Mouse (Mus musculus) limb, embryonic 14.5 days (tissue): ENCODE results near the gene Larp1b. TPM values are rescaled to one million over a fixed set of nuclear protein-coding genes. Genes with fewer than 3 reads are reported as not detected.

Experiments used
- ATAC-seq: fragments of 200-750 bp; cut with Nextera tagmentation; 2 replicates; pipeline ENCODE4 v1.8.0; 2017; ENCODE audit warnings: low read depth, moderate number of reproducible peaks, moderate TSS enrichment; ENCODE audit not compliant: low FRiP score
- DNase-seq: peaks from one replicate; pipeline ENCODE4 v3.0.0-alpha.2; 2015; ENCODE audit warnings: low spot score
- H3K27ac ChIP-seq: fragments of 300-500 bp; sonication (generic); replicated peaks from 2 replicates; pipeline ENCODE4 v1.5.1; 2014; ENCODE audit warnings: low read depth, mild to moderate bottlenecking, low read length, moderate library complexity, mixed read lengths
- H3K27me3 ChIP-seq: fragments of 300-500 bp; sonication (generic); 2 replicates; pipeline ENCODE4 v1.6.1; 2014; ENCODE audit warnings: low read length, mixed read lengths; ENCODE audit not compliant: control insufficient read depth, insufficient read depth
- H3K36me3 ChIP-seq: fragments of 300-500 bp; sonication (generic); 2 replicates; pipeline ENCODE4 v1.6.1; 2014; ENCODE audit warnings: mild to moderate bottlenecking, low read length, moderate library complexity, mixed read lengths; ENCODE audit not compliant: control insufficient read depth, insufficient read depth
- H3K4me1 ChIP-seq: fragments of 300-500 bp; sonication (generic); 2 replicates; pipeline ENCODE4 v1.6.1; 2014; ENCODE audit warnings: antibody characterized with exemption, low read length, mixed read lengths; ENCODE audit not compliant: control insufficient read depth, insufficient read depth
- H3K4me2 ChIP-seq: fragments of 300-500 bp; sonication (generic); replicated peaks from 2 replicates; pipeline ENCODE4 v1.6.1; 2014; ENCODE audit warnings: low read depth, mild to moderate bottlenecking, low read length, moderate library complexity; ENCODE audit not compliant: severe bottlenecking
- H3K4me3 ChIP-seq: fragments of 300-500 bp; sonication (generic); replicated peaks from 2 replicates; pipeline ENCODE4 v1.5.1; 2014; ENCODE audit warnings: low read length
- H3K9ac ChIP-seq: fragments of 300-500 bp; sonication (generic); 2 replicates; pipeline ENCODE4 v1.6.1; 2014; ENCODE audit warnings: mild to moderate bottlenecking, low read depth, low read length, moderate library complexity; ENCODE audit not compliant: severe bottlenecking
- H3K9me3 ChIP-seq: fragments of 300-500 bp; sonication (generic); 2 replicates; pipeline ENCODE4 v1.6.1; 2016; ENCODE audit warnings: low read length; ENCODE audit not compliant: control insufficient read depth
- POLR2A ChIP-seq: fragments of 200-500 bp; IDR thresholded peaks from 2 replicates; pipeline ENCODE4 v1.8.0; 2012; ENCODE audit warnings: inconsistent platforms, mild to moderate bottlenecking, moderate library complexity, borderline replicate concordance; ENCODE audit not compliant: insufficient read depth, insufficient read length; ENCODE audit errors: extremely low read depth
- WGBS: fragments of 180-500 bp; shearing (Covaris S2); extraction: QIAGEN DNeasy Blood & Tissue Kit; methylation state at CpG from one replicate; pipeline ENCODE4 v1.1.7; 2014; 5-methylcytosine and 5-hydroxymethylcytosine counted together
- polyA plus RNA-seq, 2 experiments: library from polyadenylated mRNA; depleted of rRNA in 1 of 2; stranded (reverse) in 1 of 2; unstranded in 1 of 2; fragments of >200 nt; fragmentation: Nextera tagmentation in 1 of 2; extraction: Ambion mirVana in 1 of 2; gene quantifications; 2 replicates each; pipeline versions ENCODE4 v1.2.1 to v1.2.3; 2012 to 2014

Larp1b gene
- polyA plus RNA-seq, 2 experiments: 2.0 to 3.5 TPM

DNA sequence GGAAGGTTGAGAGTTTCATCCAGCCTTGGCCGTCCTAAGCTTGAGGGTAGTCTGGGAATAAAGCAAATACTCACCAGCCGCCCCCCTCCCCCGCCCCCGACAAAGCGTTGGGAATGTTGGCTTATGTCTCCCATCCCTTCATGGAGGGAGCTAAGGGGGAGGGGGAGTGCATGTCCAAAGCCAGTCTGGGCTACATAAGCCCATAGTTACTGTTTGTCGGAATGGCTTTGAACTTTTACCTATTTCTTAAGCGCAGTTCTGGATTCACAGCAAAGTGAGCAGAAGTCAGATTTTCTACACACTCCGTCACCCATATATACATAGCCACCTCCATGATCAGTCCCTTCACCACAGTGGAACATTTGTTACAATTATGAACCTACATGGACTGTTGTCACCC is 59.7 kb downstream of the Larp1b start:
- H3K27ac ChIP-seq: no peak overlapping the region
- no peaks in the 10 kb centered on the region for H3K4me1 ChIP-seq
- WGBS: 81% methylated on average over 8 of the region's 8 CpGs
- no peak overlapping the region for H3K9ac ChIP-seq
- DNase-seq (no peak), ATAC-seq (no peak)
- no peaks in the 10 kb centered on the region for H3K36me3 ChIP-seq
- TF ChIP-seq POLR2A: no peak
- no peaks in the 10 kb centered on the region for H3K9me3 ChIP-seq
- H3K27me3 ChIP-seq: no peaks in the 10 kb centered on the region
- H3K4me3 ChIP-seq: no peak overlapping the region
- H3K4me2 ChIP-seq: no peak overlapping the region

DNA sequence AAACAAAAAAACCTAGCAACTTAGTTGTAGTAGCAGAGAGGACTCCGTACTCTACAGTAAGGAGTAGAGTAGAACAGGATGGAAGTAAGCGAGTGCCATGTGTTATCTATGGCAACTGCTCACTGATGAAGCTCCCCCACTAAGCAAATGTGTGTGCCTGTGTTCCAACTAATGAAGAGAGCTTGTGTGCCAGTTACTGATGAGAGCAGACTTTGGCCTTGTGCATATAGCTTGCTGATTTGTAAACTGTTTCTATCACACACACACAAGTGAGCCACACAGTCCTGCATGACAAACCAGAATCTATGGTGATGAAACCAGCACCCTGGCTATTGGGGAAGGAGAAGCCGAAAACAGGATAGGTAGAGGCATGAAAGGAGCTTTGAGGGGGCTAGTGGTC is 60.4 kb downstream of the Larp1b start:
- no peak for TF ChIP-seq POLR2A
- H3K4me2 ChIP-seq: no peak overlapping the region
- ATAC-seq: no peak

DNA sequence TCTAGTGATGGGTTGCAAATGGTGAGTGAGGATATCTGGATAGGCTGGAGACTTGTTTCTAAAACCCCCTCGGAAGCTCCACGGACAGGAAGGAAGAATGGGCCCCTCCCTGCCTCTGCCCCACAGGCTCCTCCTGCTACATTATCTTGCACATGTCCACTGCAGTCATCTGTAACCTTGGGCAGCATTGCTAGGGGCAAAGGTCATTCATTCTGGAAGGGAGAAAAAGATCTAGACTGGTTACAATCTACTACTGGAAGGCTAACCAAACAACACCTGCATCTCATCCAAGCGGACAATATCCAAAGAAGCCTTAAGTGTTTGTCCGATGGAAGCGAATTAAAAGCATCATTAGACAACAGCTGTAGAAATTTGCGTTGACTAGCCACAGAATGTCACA is 61.1 kb downstream of the Larp1b start:
- ATAC-seq (no peak), DNase-seq (no peak)
- Histone ChIP-seq H3K27me3 (no peaks in the 10 kb centered on the region), H3K4me1 (no peaks in the 10 kb centered on the region), H3K9me3 (no peaks in the 10 kb centered on the region), H3K4me2 (no peak overlapping the region), H3K36me3 (no peaks in the 10 kb centered on the region), H3K9ac (no peak overlapping the region), H3K4me3 (no peak overlapping the region), H3K27ac (no peak overlapping the region)
- TF ChIP-seq POLR2A: no peak
- 84% methylated on average over 6 of the region's 6 CpGs for WGBS

More for the DNA sequence above, 60.4 kb downstream of the Larp1b start:
- Histone ChIP-seq H3K4me1 (no peaks in the 10 kb centered on the region), H3K4me3 (no peak overlapping the region), H3K27ac (no peak overlapping the region), H3K36me3 (no peaks in the 10 kb centered on the region), H3K9ac (no peak overlapping the region), H3K9me3 (no peaks in the 10 kb centered on the region), H3K27me3 (no peaks in the 10 kb centered on the region)
- DNase-seq: no peak
- WGBS: 94% methylated on average over 3 of the region's 3 CpGs

DNA sequence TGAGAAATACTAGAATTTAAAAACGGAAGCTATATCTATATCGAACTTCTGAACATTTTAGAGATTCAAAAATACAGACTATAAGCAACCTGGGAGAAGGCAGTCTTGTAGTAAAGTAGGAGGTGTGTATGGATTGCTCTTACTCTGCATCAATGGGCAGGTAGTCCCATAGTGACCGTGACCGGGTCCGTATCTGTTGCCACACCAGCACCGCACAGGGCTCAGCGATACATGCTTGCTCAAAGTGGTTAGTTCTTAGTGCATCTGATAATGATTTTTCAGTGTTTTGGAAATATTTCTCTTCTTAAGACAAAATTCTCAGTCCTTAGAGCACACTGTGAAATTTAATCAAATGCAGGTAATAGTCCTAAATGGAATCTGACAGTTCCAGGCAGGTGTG is 62.8 kb downstream of the Larp1b start:
- no peak overlapping the region for H3K27ac ChIP-seq
- 94% methylated on average over 7 of the region's 7 CpGs for WGBS
- no peak for TF ChIP-seq POLR2A
- H3K27me3 ChIP-seq: no peaks in the 10 kb centered on the region
- ATAC-seq (no peak), DNase-seq (no peak)
- no peaks in the 10 kb centered on the region for H3K36me3 ChIP-seq
- no peak overlapping the region for H3K4me3 ChIP-seq
- H3K9ac ChIP-seq: no peak overlapping the region
- no peak overlapping the region for H3K4me2 ChIP-seq
- H3K4me1 ChIP-seq: no peaks in the 10 kb centered on the region
- H3K9me3 ChIP-seq: no peaks in the 10 kb centered on the region

DNA sequence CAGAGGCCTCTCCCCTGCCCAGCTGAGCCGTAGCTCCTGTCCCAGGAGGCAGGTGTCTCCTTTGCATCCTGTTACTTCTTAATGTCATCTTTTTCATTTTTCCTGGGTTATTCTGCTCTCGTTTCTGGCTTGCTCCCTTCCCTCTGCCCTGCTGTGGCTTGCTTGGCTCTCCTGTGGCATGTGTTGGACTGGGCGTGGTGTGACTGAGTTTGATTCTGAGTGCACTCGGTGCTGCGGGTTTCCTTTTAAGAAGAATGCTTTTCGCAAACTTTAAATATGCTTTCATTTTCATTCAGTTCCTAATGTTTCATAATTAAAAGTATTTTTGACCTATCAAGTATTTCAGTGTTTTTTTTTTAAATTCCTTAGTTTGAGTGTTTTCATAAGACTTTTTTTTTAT is 65.3 kb downstream of the Larp1b start:
- Histone ChIP-seq H3K27ac (no peak overlapping the region), H3K4me3 (no peak overlapping the region), H3K4me1 (no peaks in the 10 kb centered on the region), H3K9me3 (no peaks in the 10 kb centered on the region), H3K9ac (no peak overlapping the region), H3K4me2 (no peak overlapping the region), H3K27me3 (no peaks in the 10 kb centered on the region), H3K36me3 (no peaks in the 10 kb centered on the region)
- ATAC-seq: no peak
- no peak for DNase-seq
- 67% methylated on average over 6 of the region's 6 CpGs for WGBS
- no peak for TF ChIP-seq POLR2A

DNA sequence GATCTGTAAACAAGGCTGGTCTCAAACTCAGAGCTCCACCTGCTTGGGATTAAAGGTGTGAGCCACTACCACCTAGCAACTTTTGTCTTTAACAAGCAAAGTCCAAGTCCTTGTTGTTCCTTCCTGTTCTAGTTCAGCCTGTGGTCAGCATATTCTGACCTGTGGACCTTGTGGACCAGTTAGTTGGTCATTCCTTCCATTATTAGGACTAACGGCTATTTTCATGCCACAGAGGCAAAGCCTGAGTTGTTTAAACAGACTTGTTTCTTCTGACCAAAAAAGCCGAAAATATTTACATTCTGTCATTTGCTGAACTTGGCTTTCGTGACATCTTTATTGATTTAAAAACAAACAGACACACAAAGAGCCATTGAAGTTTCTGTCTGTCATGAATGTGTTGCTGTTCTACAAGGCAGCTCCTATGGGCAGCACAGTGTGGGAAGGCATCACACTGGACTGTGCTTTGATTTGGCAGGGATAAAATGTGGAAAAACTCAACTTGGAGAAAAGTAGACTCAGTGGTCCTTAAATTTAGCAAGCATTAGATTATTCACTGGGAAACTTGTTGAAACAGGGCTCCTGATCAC is 68.5 kb downstream of the Larp1b start:
- 76% methylated on average over 3 of the region's 3 CpGs for WGBS
- Histone ChIP-seq H3K4me3 (no peak overlapping the region), H3K4me2 (no peak overlapping the region), H3K27me3 (no peaks in the 10 kb centered on the region), H3K27ac (no peak overlapping the region), H3K9me3 (no peaks in the 10 kb centered on the region), H3K4me1 (no peaks in the 10 kb centered on the region), H3K36me3 (no peaks in the 10 kb centered on the region), H3K9ac (no peak overlapping the region)
- no peak for DNase-seq
- no peak for ATAC-seq
- TF ChIP-seq POLR2A: no peak
